Mouse (Mus musculus): ENCODE data around the gene Eef1akmt2. TPM values are rescaled to one million over a fixed set of nuclear protein-coding genes. Genes with fewer than 3 reads are reported as not detected.

The Eef1akmt2 gene
- polyA plus RNA-seq, 1 experiment from 2014 or later, result 64.9 TPM

GRCm38 (mm10) chr7:132784101-132784500 is 68.4 kb downstream of the Eef1akmt2 start:
- Histone ChIP-seq H3K4me1 (ENCODE audit: insufficient read depth, low read length) (peaks cover 56% of the 10 kb centered on the region), H3K27me3 (ENCODE audit: insufficient read depth, low read length) (no peaks in the 10 kb centered on the region), H3K9me3 (ENCODE audit: low read length) (no peaks in the 10 kb centered on the region), H3K4me2 (replicated peaks; ENCODE audit: low read depth, low read length) (no peak overlapping the region), H3K36me3 (ENCODE audit: insufficient read depth, low read length) (no peaks in the 10 kb centered on the region), H3K27ac (ENCODE audit: low read length) (peak overlapping the region; percentile 12; the same call in 1 of the 2 replicates), H3K9ac (replicated peaks; ENCODE audit: low read length) (no peak overlapping the region), H3K4me3 (ENCODE audit: low read length) (no peak overlapping the region)
- ATAC-seq (ENCODE audit: low FRiP score, low TSS enrichment), result no peak
- 64% methylated on average over 5 of the region's 5 CpGs for WGBS

- Histone ChIP-seq H3K36me3 (ENCODE audit: insufficient read depth, low read length) (peaks cover 8% of the 10 kb centered on the region; the same call in 1 of the 2 replicates), H3K9me3 (ENCODE audit: low read length) (no peaks in the 10 kb centered on the region), H3K27ac (ENCODE audit: low read length) (no peak overlapping the region), H3K4me2 (replicated peaks; ENCODE audit: low read depth, low read length) (no peak overlapping the region), H3K9ac (replicated peaks; ENCODE audit: low read length) (no peak overlapping the region), H3K27me3 (ENCODE audit: insufficient read depth, low read length) (no peaks in the 10 kb centered on the region), H3K4me1 (ENCODE audit: insufficient read depth, low read length) (peaks cover 53% of the 10 kb centered on the region), H3K4me3 (ENCODE audit: low read length) (no peak overlapping the region)
- ATAC-seq (ENCODE audit: low FRiP score, low TSS enrichment), result no peak
- WGBS, result 63% methylated on average over 6 of the region's 6 CpGs
Observed at GRCm38 (mm10) chr7:132781850-132782249, 70.6 kb downstream of the Eef1akmt2 start.

GRCm38 (mm10) chr7:132781130-132781814 is 71.2 kb downstream of the Eef1akmt2 start:
- 27% methylated on average over 7 of the region's 7 CpGs for WGBS
- Histone ChIP-seq H3K27me3 (ENCODE audit: insufficient read depth, low read length) (no peaks in the 10 kb centered on the region), H3K4me1 (ENCODE audit: insufficient read depth, low read length) (peaks cover 47% of the 10 kb centered on the region), H3K4me3 (ENCODE audit: low read length) (no peak overlapping the region), H3K27ac (ENCODE audit: low read length) (peak overlapping the region; percentile 81), H3K9ac (replicated peaks; ENCODE audit: low read length) (no peak overlapping the region), H3K9me3 (ENCODE audit: low read length) (no peaks in the 10 kb centered on the region), H3K4me2 (replicated peaks; ENCODE audit: low read depth, low read length) (no peak overlapping the region), H3K36me3 (ENCODE audit: insufficient read depth, low read length) (peaks cover 10% of the 10 kb centered on the region; the same call in 1 of the 2 replicates)
- ATAC-seq (ENCODE audit: low FRiP score, low TSS enrichment), result peak; percentile 32; the same call in 1 of the 2 replicates

- WGBS, result 41% methylated on average over 4 of the region's 4 CpGs
- H3K27ac ChIP-seq (ENCODE audit: low read length), result peak overlapping the region; percentile 81
- H3K4me3 ChIP-seq (ENCODE audit: low read length), result no peak overlapping the region
- peaks cover 13% of the 10 kb centered on the region; the same call in 1 of the 2 replicates for H3K36me3 ChIP-seq (ENCODE audit: insufficient read depth, low read length)
- peak; percentile 46; the same call in 1 of the 2 replicates for ATAC-seq (ENCODE audit: low FRiP score, low TSS enrichment)
- no peak overlapping the region for H3K9ac ChIP-seq (replicated peaks; ENCODE audit: low read length)
- no peaks in the 10 kb centered on the region for H3K27me3 ChIP-seq (ENCODE audit: insufficient read depth, low read length)
- peaks cover 41% of the 10 kb centered on the region for H3K4me1 ChIP-seq (ENCODE audit: insufficient read depth, low read length)
- H3K4me2 ChIP-seq (replicated peaks; ENCODE audit: low read depth, low read length), result no peak overlapping the region
- no peaks in the 10 kb centered on the region for H3K9me3 ChIP-seq (ENCODE audit: low read length)
Observed at GRCm38 (mm10) chr7:132780611-132781010, 71.9 kb downstream of the Eef1akmt2 start.

GRCm38 (mm10) chr7:132778630-132779029 is 73.8 kb downstream of the Eef1akmt2 start:
- Histone ChIP-seq H3K4me2 (replicated peaks; ENCODE audit: low read depth, low read length) (no peak overlapping the region), H3K36me3 (ENCODE audit: insufficient read depth, low read length) (peaks cover 17% of the 10 kb centered on the region; the same call in 1 of the 2 replicates), H3K4me3 (ENCODE audit: low read length) (no peak overlapping the region), H3K27me3 (ENCODE audit: insufficient read depth, low read length) (no peaks in the 10 kb centered on the region), H3K9me3 (ENCODE audit: low read length) (no peaks in the 10 kb centered on the region), H3K27ac (ENCODE audit: low read length) (no peak overlapping the region), H3K4me1 (ENCODE audit: insufficient read depth, low read length) (peaks cover 30% of the 10 kb centered on the region), H3K9ac (replicated peaks; ENCODE audit: low read length) (no peak overlapping the region)
- 84% methylated on average over 13 of the region's 13 CpGs for WGBS
- no peak for ATAC-seq (ENCODE audit: low FRiP score, low TSS enrichment)

- no peak overlapping the region for H3K4me2 ChIP-seq (replicated peaks; ENCODE audit: low read depth, low read length)
- no peak overlapping the region for H3K9ac ChIP-seq (replicated peaks; ENCODE audit: low read length)
- peaks cover 27% of the 10 kb centered on the region for H3K4me1 ChIP-seq (ENCODE audit: insufficient read depth, low read length)
- 88% methylated on average over 1 of the region's 1 CpGs for WGBS
- ATAC-seq (ENCODE audit: low FRiP score, low TSS enrichment), result no peak
- no peak overlapping the region for H3K27ac ChIP-seq (ENCODE audit: low read length)
- no peaks in the 10 kb centered on the region for H3K9me3 ChIP-seq (ENCODE audit: low read length)
- no peaks in the 10 kb centered on the region for H3K27me3 ChIP-seq (ENCODE audit: insufficient read depth, low read length)
- no peak overlapping the region for H3K4me3 ChIP-seq (ENCODE audit: low read length)
- H3K36me3 ChIP-seq (ENCODE audit: insufficient read depth, low read length), result peaks cover 17% of the 10 kb centered on the region; the same call in 1 of the 2 replicates
Observed at GRCm38 (mm10) chr7:132777728-132778453, 74.6 kb downstream of the Eef1akmt2 start.

Other genes starting within 250 kb of the Eef1akmt2 start
- 23.1 and 24.3 TPM in 2 replicates for gene Lhpp, start 242.0 kb downstream of the Eef1akmt2 start, polyA plus RNA-seq (2015; fragmentation: Nextera tagmentation; extraction: Ambion mirVana)
- 22.5 and 23.3 TPM in 2 replicates for gene Fam53b, start 38.8 kb downstream of the Eef1akmt2 start, polyA plus RNA-seq (2015; fragmentation: Nextera tagmentation; extraction: Ambion mirVana)
- 34.2 and 40.8 TPM in 2 replicates for gene Abraxas2, start 6.6 kb upstream of the Eef1akmt2 start, polyA plus RNA-seq (2015; fragmentation: Nextera tagmentation; extraction: Ambion mirVana)
- 9.6 and 10.0 TPM in 2 replicates for gene Zranb1, start 78.5 kb upstream of the Eef1akmt2 start, polyA plus RNA-seq (2015; fragmentation: Nextera tagmentation; extraction: Ambion mirVana)